Mouse (Mus musculus) lung, postnatal 0 days (tissue): ENCODE measurements around the gene Syn3.

Experiments
- CTCF ChIP-seq: IDR thresholded peaks from 2 replicates; pipeline ENCODE4 v1.5.1; 2016; ENCODE audit warnings: antibody characterized with exemption, mild to moderate bottlenecking
- EP300 ChIP-seq: IDR thresholded peaks from 2 replicates; pipeline ENCODE4 v1.6.1; 2016; ENCODE audit warnings: antibody characterized with exemption, mild to moderate bottlenecking, control low read depth

DNA sequence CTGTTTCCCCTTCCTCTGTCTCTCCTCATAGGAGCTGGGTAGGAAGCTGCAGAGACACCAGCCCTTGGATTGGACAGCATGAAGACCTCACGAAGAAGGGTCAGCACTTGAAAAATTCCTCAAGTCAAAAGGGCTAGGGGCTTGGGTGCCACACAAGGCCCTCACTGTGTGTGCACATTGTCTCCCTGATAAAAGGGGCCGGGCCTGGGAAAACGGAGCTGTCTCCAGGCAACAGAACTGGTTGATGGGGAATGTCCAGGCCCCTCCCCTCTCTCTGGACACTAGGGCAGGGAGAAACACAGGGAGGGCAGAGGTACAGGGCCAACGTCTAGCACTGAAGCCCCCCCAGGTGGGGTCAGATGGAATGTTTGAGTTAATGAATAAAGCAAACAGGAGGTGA, 41.5 kb downstream of the Syn3 start:
- TF ChIP-seq EP300 = no peak
- no peak for TF ChIP-seq CTCF
